ENCODE assay signal across 10 mouse cellular contexts in genomic region chr4:136824935-136825552, GRCm38 (mm10). TPM values are rescaled to one million over a fixed set of nuclear protein-coding genes. Genes with fewer than 3 reads are reported as not detected.
DNase-seq lines count a peak whose midpoint lies in the region; ATAC-seq and TF ChIP-seq lines count a peak whose summit lies in the region.
"Had no signal": no experiment of that assay in that cellular context is flagged by ENCODE, and none has a peak within 500 bp of the region (broad histone marks: within the 10 kb centered on the region; RNA-seq: fewer than 3 reads in every experiment).

No protein-coding gene starts in this region.

- TF ChIP-seq POLR2A in kidney, adult 2 months (IDR thresholded peaks at IDR 0.05; ENCODE audit: low read depth, low read length) = no peak

- peaks cover 11% of the 10 kb centered on the region for H3K4me1 ChIP-seq in heart, embryonic 16.5 days (ENCODE audit: control insufficient read depth, insufficient read depth, low read length)
- peaks cover 48% of the 10 kb centered on the region for H3K4me1 ChIP-seq in midbrain, embryonic 11.5 days (ENCODE audit: control insufficient read depth, insufficient read depth, low read length)
- H3K4me1 ChIP-seq in kidney, adult 2 months (ENCODE audit: control insufficient read depth, insufficient read depth, low read length) = no peaks in the 10 kb centered on the region; the same call in 1 of the 2 replicates

- TF ChIP-seq CTCF in kidney, adult 2 months (conservative IDR thresholded peaks at IDR 0.05; ENCODE audit: insufficient read depth, insufficient read length, low read depth, low read length) = no peak

- peaks cover 19% of the 10 kb centered on the region for H3K27me3 ChIP-seq in heart, embryonic 16.5 days (ENCODE audit: control insufficient read depth, insufficient read depth, low read length)
- no peaks in the 10 kb centered on the region for H3K27me3 ChIP-seq in midbrain, embryonic 11.5 days (ENCODE audit: control insufficient read depth, insufficient read depth, low read length)
- H3K27me3 ChIP-seq in kidney, adult 2 months (replicated peaks; ENCODE audit: control insufficient read depth, insufficient read depth, low read length) = no peaks in the 10 kb centered on the region

- intact Hi-C loops in heart, postnatal 25 days (cut with DNase I) = no loop called here

- H3K9me3 ChIP-seq in heart, embryonic 16.5 days (replicated peaks; ENCODE audit: control insufficient read depth, low read length) = no peaks in the 10 kb centered on the region
- no peaks in the 10 kb centered on the region for H3K9me3 ChIP-seq in midbrain, embryonic 11.5 days (ENCODE audit: control insufficient read depth, low read length)

- no peak for DNase-seq in heart, postnatal 25 days (ENCODE audit: low spot score)
- DNase-seq in cerebellum, adult 11 months = peak; percentile 85
- DNase-seq in cerebellum, postnatal 10 days = peak; percentile 91
- DNase-seq in midbrain, embryonic 11.5 days (ENCODE audit: low spot score, missing footprints) = no peak
- no peak for DNase-seq in kidney, adult 2 months
- no peak for DNase-seq in right cerebral cortex, postnatal 4 days
- DNase-seq: adrenal gland, postnatal 36 days; embryo, embryonic 11 days; liver had no signal

- no peaks in the 10 kb centered on the region for H3K36me3 ChIP-seq in heart, embryonic 16.5 days (ENCODE audit: control insufficient read depth, insufficient read depth)
- no peaks in the 10 kb centered on the region; the same call in 1 of the 2 replicates for H3K36me3 ChIP-seq in midbrain, embryonic 11.5 days (ENCODE audit: control insufficient read depth, insufficient read depth, low read length)
- no peaks in the 10 kb centered on the region for H3K36me3 ChIP-seq in kidney, adult 2 months (ENCODE audit: control insufficient read depth, insufficient read depth, low read length)

- H3K27ac ChIP-seq in heart, embryonic 16.5 days (ENCODE audit: low read length) = no peak overlapping the region
- H3K27ac ChIP-seq in midbrain, embryonic 11.5 days (ENCODE audit: low read depth, low read length) = 0 out of 2 replicates have a peak overlapping the region, but pooled peaks have one; percentile 5
- H3K27ac ChIP-seq in kidney, adult 2 months (ENCODE audit: insufficient read depth, low read depth, low read length) = no peak overlapping the region

- H3K4me3 ChIP-seq in heart, embryonic 16.5 days (ENCODE audit: low read length) = no peak overlapping the region
- H3K4me3 ChIP-seq in midbrain, embryonic 11.5 days (ENCODE audit: low read depth, low read length) = no peak overlapping the region
- H3K4me3 ChIP-seq in kidney, adult 2 months (ENCODE audit: insufficient read depth, low read depth, low read length) = no peak overlapping the region

- H3K4me2 ChIP-seq in heart, embryonic 16.5 days (ENCODE audit: low read depth, low read length) = no peak overlapping the region; the same call in 1 of the 2 replicates
- no peak overlapping the region for H3K4me2 ChIP-seq in midbrain, embryonic 11.5 days

- 0 out of 2 replicates have a peak, but pooled peaks have one; percentile 25 for ATAC-seq in heart, embryonic 16.5 days (replicated peaks; ENCODE audit: extremely low read depth, insufficient read depth, low FRiP score)
- ATAC-seq in midbrain, embryonic 11.5 days (ENCODE audit: low FRiP score) = no peak

- WGBS in heart, embryonic 16.5 days = 34% methylated on average over 18 of the region's 18 CpGs
- WGBS in midbrain, embryonic 11.5 days = 66% methylated on average over 18 of the region's 18 CpGs
- WGBS in kidney, adult 2 months = 76% methylated on average over 18 of the region's 18 CpGs

- H3K9ac ChIP-seq in heart, embryonic 16.5 days (ENCODE audit: low read length) = no peak overlapping the region
- no peak overlapping the region for H3K9ac ChIP-seq in midbrain, embryonic 11.5 days (ENCODE audit: low read length)

RNA-seq across cellular contexts. Expression of gene Ephb2, which starts 10.7 kb away (rescaled TPM):
- 0.70 and 1.4 TPM in 2 replicates for polyA plus RNA-seq in heart, embryonic 16.5 days (2015; fragmentation: Nextera tagmentation; extraction: Ambion mirVana)
- under 1 TPM; 0.49 to 0.89 TPM for total RNA-seq in heart, postnatal 25 days (2021)
- polyA plus RNA-seq in midbrain, embryonic 11.5 days (2014; fragmentation: Nextera tagmentation; extraction: Ambion mirVana) = 28.8 and 33.7 TPM in 2 replicates
- polyA plus RNA-seq in kidney, adult 2 months (2012; rRNA removed) = 10.4 and 19.3 TPM in 2 replicates

Comparison
In these comparisons a context has a peak if more than half of its experiments do, and no peak if none do; other contexts are left out.
1. DNase-seq: peak in cerebellum, adult 11 months (single experiment) and cerebellum, postnatal 10 days (2 of 2); none in heart, postnatal 25 days (single experiment), midbrain, embryonic 11.5 days (single experiment), kidney, adult 2 months (single experiment) and right cerebral cortex, postnatal 4 days (single experiment).